Mouse (Mus musculus) natural killer cell, adult 2 months (primary cell): ENCODE results near the gene Grin1.

Experiments
- DNase-seq, 2 experiments: peaks; one replicate each; pipeline ENCODE4 v3.0.0; 2022; ENCODE audit warnings: low spot score in 2 of 2

The Grin1 gene

DNA sequence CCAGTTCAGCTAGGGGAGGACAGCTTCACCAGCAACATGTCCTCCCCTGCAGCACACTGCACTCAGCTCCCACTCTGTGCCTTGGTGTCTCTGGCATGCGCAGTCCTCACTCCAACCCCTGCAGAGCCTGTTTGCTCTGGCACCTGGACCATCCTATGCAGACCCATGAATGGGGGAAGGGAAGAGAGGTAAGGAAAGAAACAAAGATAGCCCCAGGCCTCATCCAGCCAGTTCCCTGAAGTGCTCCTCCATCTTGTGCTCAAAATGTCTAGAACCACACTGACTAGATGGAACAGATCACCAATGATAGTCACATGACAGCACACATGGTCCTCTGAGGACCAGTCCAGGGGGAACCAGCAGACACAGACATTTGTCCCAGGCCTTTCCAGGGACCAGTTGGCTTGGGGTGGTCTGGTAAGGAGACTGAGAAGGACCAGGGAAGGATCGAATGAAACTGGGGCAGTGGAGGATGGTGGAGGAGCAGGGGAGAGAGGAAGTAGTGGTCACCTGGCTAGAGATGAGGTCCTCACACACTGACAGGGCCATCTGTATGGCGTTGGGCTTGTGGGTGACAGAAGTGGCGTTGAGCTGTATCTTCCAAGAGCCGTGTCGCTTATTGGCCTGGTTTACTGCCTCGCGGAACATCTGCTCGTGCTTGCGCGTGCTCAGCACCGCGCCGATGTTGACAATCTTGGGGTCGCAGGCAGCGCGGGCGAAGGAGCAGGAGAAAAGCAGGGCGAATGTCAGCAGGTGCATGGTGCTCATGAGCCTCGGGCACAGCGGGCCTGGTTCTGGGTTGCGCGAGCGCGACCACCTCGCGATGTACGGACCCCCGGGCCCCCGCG is 644 bp downstream of the Grin1 start:
- DNase-seq, result no peak

- DNase-seq, result no peak
These were observed 7.5 kb downstream of the Grin1 start for GRCm38 (mm10) chr2:25311491-25311891.

- no peak for DNase-seq
These were observed 8.0 kb downstream of the Grin1 start for GRCm38 (mm10) chr2:25310969-25311368.

GRCm38 (mm10) chr2:25310180-25310579 is 8.8 kb downstream of the Grin1 start:
- DNase-seq, result no peak

- DNase-seq, result no peak
These were observed 13.2 kb downstream of the Grin1 start for GRCm38 (mm10) chr2:25305587-25306359.

GRCm38 (mm10) chr2:25304657-25305541 is 14.1 kb downstream of the Grin1 start:
- DNase-seq, result peak in 1 of 2 experiments; percentile 36

DNA sequence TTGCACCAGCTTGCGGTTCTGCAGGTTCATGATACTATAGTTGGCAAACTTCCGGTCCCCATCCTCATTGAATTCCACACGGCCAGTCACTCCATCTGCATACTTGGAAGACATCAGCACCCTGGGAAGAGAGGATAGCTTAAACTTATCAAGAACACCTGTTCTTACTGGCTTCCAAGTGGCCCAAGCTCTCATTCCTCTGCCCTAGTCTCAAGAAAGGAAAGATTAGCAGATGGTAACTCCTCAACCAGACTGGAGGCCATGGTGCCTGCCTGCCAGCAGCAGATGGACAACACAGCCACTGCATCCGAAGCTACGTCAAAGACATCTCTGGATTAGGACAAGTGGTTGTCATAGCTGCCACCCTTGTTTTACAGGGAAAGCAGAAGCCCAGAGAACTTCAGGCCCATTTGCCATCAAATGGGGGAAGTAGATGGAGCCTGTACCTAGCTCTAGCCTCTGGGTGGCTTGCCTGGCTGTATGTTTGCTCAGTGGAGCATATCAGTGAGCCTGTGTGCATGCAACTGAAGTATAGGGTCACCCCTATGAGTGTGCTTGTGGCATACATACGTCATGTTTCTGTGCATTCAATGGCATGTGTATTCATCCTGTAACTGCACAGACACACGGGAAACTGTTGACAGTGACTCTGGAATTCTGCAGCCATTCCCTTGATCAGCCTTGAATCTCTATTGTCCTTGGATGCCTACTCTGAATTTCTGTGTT is 14.9 kb downstream of the Grin1 start:
- DNase-seq, result no peak

GRCm38 (mm10) chr2:25303452-25303851 is 15.5 kb downstream of the Grin1 start:
- DNase-seq, result no peak

GRCm38 (mm10) chr2:25298046-25298445 is 20.9 kb downstream of the Grin1 start:
- no peak for DNase-seq

GRCm38 (mm10) chr2:25297093-25297492 is 21.9 kb downstream of the Grin1 start:
- no peak for DNase-seq

DNA sequence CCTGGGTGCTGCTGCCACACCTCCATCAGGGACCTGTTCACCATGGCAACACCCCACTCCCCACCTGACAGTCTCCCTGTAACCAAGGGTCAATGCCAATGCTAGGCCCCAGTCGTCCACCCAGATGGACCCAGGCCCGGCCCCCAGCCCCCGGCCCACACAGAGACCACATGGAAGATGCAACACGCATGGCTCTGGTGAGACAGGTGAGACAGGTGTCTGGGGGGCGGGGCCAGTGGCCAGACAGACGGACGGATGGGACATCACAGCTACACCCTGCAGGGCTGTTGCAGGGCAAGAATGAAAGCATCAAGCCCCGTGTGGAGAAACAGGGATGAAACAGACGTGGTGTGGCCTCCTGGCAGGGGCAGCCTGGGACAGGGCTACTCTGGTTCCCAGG is 25.3 kb downstream of the Grin1 start:
- no peak for DNase-seq

DNA sequence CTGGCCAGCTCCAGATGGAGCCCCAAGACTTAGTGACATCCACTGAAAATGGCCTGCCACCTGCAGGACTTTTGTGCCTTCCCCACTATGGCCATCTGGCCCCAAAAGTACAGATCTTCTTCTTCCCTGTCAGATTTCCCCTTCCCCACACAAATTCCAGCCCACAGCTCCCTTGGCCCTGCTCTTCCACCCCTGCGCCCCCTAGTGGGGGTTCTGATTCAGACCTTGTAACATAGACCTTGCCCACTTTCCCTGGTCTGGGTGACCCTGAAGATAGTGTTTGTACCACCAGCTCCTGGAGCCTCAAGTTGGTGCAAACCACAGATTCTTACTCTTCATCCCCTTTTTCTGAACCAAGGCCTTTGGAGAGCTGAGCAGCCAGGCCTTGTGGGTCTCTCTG is 26.1 kb downstream of the Grin1 start:
- DNase-seq, result peak; percentile 51 to 68

DNA sequence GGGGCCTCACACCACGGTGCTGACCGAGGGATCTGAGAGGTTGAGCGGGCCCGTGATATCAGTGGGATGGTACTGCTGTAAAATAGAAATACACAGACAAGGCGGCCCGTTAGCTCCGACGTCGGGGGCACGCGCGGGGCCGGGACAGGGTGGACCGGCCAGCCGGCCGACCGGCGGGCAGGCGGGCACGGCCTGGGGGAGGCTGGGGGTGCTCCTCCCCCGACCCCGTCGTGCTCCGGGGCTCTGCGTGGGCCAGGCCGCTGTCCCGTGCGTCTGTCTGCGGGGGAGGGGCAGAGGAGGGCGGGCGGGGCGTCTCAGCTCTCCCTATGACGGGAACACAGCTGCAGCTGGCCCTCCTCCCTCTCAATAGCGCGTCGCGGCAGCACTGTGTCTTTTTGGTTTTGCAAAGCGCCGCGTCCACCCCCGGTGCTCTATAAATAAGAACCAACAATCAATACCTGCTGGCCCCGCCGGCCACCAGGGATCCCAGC is 26.9 kb downstream of the Grin1 start:
- no peak for DNase-seq

DNA sequence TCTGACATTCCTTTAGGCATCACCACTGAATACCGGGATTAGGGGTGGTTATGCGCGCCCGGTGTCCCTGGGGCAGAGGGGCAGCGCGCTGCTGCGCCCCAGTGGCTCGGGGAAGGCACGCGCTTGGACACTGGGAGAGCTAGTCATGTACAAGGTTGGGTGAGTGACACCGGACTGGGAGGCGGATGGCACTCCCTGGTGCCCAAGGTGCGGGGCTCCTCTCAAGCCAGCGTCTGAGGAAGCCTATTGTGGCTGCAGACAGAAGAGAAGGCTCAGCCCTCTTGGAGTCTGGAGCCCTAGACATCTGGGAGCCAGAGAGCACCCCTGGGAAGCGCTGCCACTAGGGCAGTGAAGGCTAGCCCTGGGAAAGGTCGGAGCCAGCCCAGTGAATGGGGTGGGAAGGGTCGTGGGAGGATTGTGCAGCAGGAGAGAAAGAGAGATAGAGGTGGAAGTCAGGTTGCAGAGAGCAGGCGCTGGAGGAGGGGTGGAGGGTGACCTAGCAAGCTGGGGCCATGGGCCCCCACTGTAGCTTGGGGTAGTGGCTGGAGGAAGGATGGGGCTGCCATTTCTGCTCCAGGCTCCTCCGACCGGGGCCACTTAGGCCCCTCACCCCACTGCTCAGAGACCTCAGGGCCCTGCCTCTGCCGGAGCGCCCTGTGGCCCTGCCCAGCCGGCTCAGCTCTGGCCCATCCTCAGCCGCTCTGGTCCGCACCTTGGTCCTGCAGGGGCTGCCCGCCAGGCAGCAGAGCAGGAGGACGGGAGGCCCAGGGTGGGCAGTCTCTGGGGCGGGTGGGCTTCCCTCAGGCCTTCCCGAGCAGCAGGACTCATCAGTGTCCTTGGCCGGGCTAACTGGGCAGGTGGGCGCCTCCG is 27.6 kb downstream of the Grin1 start:
- no peak for DNase-seq

- no peak for DNase-seq
These were observed 28.2 kb downstream of the Grin1 start for GRCm38 (mm10) chr2:25290816-25291130.

- no peak for DNase-seq
These were observed 28.7 kb downstream of the Grin1 start for GRCm38 (mm10) chr2:25290101-25290815.

- no peak for DNase-seq
These were observed 29.3 kb downstream of the Grin1 start, which contains the start of gene Lrrc26 for GRCm38 (mm10) chr2:25289651-25290050. TSS of gene Lrrc26 (plus strand) at chr2:25289915.

DNA sequence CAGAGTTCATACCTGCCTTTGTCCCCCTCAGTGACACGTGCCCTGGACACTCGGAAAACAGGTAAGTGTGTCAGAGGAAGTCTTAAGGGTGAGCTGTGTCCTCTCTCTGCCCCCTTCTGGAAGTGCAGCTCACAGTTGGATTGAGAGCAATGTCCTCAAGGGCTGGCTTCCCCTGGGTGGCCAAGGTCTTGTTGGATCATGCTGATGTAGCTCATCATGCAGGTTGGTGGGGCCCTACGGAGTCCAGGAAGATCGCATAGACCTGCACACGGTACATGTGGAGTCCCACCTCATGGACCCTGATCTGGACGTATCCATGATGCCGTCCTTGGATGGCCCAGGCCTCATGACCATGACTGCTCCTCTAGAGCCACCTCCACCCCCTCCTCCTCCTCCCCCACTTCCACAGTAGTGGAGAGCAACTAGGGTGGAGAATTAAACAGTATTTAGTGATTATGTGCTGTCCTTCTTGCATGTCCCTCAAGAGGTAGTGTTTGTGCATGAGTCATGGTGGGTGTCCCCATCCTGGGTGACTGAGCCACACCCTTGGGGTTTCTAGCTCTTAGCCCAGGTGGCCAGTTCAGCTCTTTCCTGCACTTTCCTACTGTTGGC is 30.1 kb downstream of the Grin1 start:
- DNase-seq, result no peak
